Mouse (Mus musculus) MEL (cell line): ENCODE results near the gene Ect2l. TPM values are rescaled to one million over a fixed set of nuclear protein-coding genes. Genes with fewer than 3 reads are reported as not detected.

Experiments
- DNase-seq: peaks from one replicate; pipeline ENCODE4 v3.0.0; 2011; ENCODE audit warnings: low read depth, low spot score
- H3K27ac ChIP-seq: 2 replicates; pipeline ENCODE4 v1.5.1; 2012; ENCODE audit warnings: low read depth, mild to moderate bottlenecking, control low read depth, low read length, moderate library complexity; ENCODE audit not compliant: control insufficient read depth
- H3K27me3 ChIP-seq, 2 experiments: fragments of 150-350 bp in 1 of 2; sonication (generic) in 1 of 2; 2 replicates each; pipeline ENCODE4 v1.6.1; 2012; ENCODE audit warnings: low read length in 2 of 2, mild to moderate bottlenecking in 2 of 2, improper control_type of control experiment in 1 of 2, moderate library complexity in 1 of 2; ENCODE audit not compliant: insufficient read depth in 2 of 2, control insufficient read depth in 1 of 2
- H3K36me3 ChIP-seq, 2 experiments: 2 replicates each; pipeline ENCODE4 v1.6.1; 2012 to 2014; ENCODE audit warnings: low read length in 2 of 2, improper control_type of control experiment in 1 of 2, inconsistent platforms in 1 of 2, mild to moderate bottlenecking in 1 of 2; ENCODE audit not compliant: insufficient read depth in 2 of 2, control insufficient read depth in 1 of 2
- H3K4me1 ChIP-seq, 2 experiments: fragments of 150-350 bp in 1 of 2; sonication (generic) in 1 of 2; 2 replicates each; pipeline ENCODE4 v1.6.1; 2012; ENCODE audit warnings: low read length in 2 of 2, improper control_type of control experiment in 1 of 2, mild to moderate bottlenecking in 1 of 2; ENCODE audit not compliant: insufficient read depth in 2 of 2, control insufficient read depth in 1 of 2
- H3K4me3 ChIP-seq, 2 experiments: fragments of 150-350 bp in 1 of 2; sonication (generic) in 1 of 2; 2 replicates each; pipeline ENCODE4 v1.5.1; 2012; ENCODE audit warnings: low read depth in 2 of 2, low read length in 2 of 2, mild to moderate bottlenecking in 2 of 2, moderate library complexity in 2 of 2, control low read depth in 1 of 2, improper control_type of control experiment in 1 of 2; ENCODE audit not compliant: control insufficient read depth in 1 of 2, insufficient read depth in 1 of 2
- H3K79me2 ChIP-seq: 2 replicates; pipeline ENCODE4 v1.6.1; 2012; ENCODE audit warnings: mild to moderate bottlenecking, low read length, moderate library complexity; ENCODE audit not compliant: control insufficient read depth, poor library complexity, insufficient read depth
- H3K9ac ChIP-seq: 2 replicates; pipeline ENCODE4 v1.6.1; 2012; ENCODE audit warnings: low read depth, mild to moderate bottlenecking, control low read depth, low read length, moderate library complexity; ENCODE audit not compliant: control insufficient read depth, poor library complexity, severe bottlenecking
- H3K9me3 ChIP-seq: fragments of 150-350 bp; sonication (generic); replicated peaks from 2 replicates; pipeline ENCODE4 v1.6.1; 2012; ENCODE audit warnings: mild to moderate bottlenecking, low read length, improper control_type of control experiment, moderate library complexity; ENCODE audit not compliant: insufficient read depth
- BHLHE40 ChIP-seq: IDR thresholded peaks from 2 replicates; pipeline ENCODE4 v1.6.1; 2012; ENCODE audit warnings: low read depth, mild to moderate bottlenecking, inconsistent platforms, low read length, improper control_type of control experiment, borderline replicate concordance
- CHD1 ChIP-seq: IDR thresholded peaks from 2 replicates; pipeline ENCODE4 v1.6.1; 2012; ENCODE audit warnings: low read depth, mild to moderate bottlenecking, inconsistent platforms, low read length, improper control_type of control experiment
- CHD2 ChIP-seq: IDR thresholded peaks from 2 replicates; pipeline ENCODE4 v1.6.1; 2011; ENCODE audit warnings: low read length, improper control_type of control experiment
- CTCF ChIP-seq, 3 experiments: IDR thresholded peaks in 2 of 3; conservative IDR thresholded peaks in 1 of 3; 2 replicates each; pipeline ENCODE4 v1.5.1; 2011 to 2012; ENCODE audit warnings: low read length in 3 of 3, low read depth in 2 of 3, mild to moderate bottlenecking in 2 of 3, improper control_type of control experiment in 1 of 3, inconsistent platforms in 1 of 3, mixed read lengths in 1 of 3, moderate library complexity in 1 of 3; ENCODE audit not compliant: control insufficient read depth in 1 of 3, insufficient read depth in 1 of 3, poor library complexity in 1 of 3, severe bottlenecking in 1 of 3
- ETS1 ChIP-seq: IDR thresholded peaks from 2 replicates; pipeline ENCODE4 v1.6.1; 2012; ENCODE audit warnings: low read depth, mild to moderate bottlenecking, inconsistent platforms, low read length, improper control_type of control experiment, moderate library complexity
- HCFC1 ChIP-seq: IDR thresholded peaks from 2 replicates; pipeline ENCODE4 v1.6.1; 2012; ENCODE audit warnings: low read depth, mild to moderate bottlenecking, inconsistent platforms, low read length, improper control_type of control experiment, moderate library complexity
- JUND ChIP-seq: IDR thresholded peaks from 2 replicates; pipeline ENCODE4 v1.6.1; 2011; ENCODE audit warnings: low read depth, mild to moderate bottlenecking, improper control_type of control experiment, low read length
- MAX ChIP-seq: IDR thresholded peaks from 2 replicates; pipeline ENCODE4 v1.6.1; 2011; ENCODE audit warnings: low read length, improper control_type of control experiment
- MAZ ChIP-seq: IDR thresholded peaks from 2 replicates; pipeline ENCODE4 v1.6.1; 2012; ENCODE audit warnings: low read depth, mild to moderate bottlenecking, inconsistent platforms, low read length, improper control_type of control experiment
- MEF2A ChIP-seq: IDR thresholded peaks from 2 replicates; pipeline ENCODE4 v1.6.1; 2014; ENCODE audit warnings: low read depth, mild to moderate bottlenecking, inconsistent platforms, low read length, improper control_type of control experiment; ENCODE audit not compliant: poor library complexity, insufficient replicate concordance, severe bottlenecking; ENCODE audit errors: extremely low read depth
- MXI1 ChIP-seq: IDR thresholded peaks from 2 replicates; pipeline ENCODE4 v1.6.1; 2011; ENCODE audit warnings: mild to moderate bottlenecking, low read depth, low read length, improper control_type of control experiment
- MYB ChIP-seq: IDR thresholded peaks from 2 replicates; pipeline ENCODE4 v1.6.1; 2011; ENCODE audit warnings: mild to moderate bottlenecking, low read depth, low read length, improper control_type of control experiment
- MYC ChIP-seq: IDR thresholded peaks from 2 replicates; pipeline ENCODE4 v1.6.1; 2011; ENCODE audit warnings: low read depth, mild to moderate bottlenecking, low read length, improper control_type of control experiment, moderate library complexity
- POLR2A ChIP-seq, 2 experiments: IDR thresholded peaks; 2 replicates each; pipeline ENCODE4 v1.6.1; 2011 to 2012; ENCODE audit warnings: low read length in 2 of 2, mild to moderate bottlenecking in 2 of 2, control low read depth in 1 of 2, improper control_type of control experiment in 1 of 2, low read depth in 1 of 2, moderate library complexity in 1 of 2; ENCODE audit not compliant: control insufficient read depth in 1 of 2, insufficient read depth in 1 of 2, poor library complexity in 1 of 2
- POLR2AphosphoS2 ChIP-seq: IDR thresholded peaks from 2 replicates; pipeline ENCODE4 v1.6.1; 2011; ENCODE audit warnings: low read length, improper control_type of control experiment
- RAD21 ChIP-seq: IDR thresholded peaks from 2 replicates; pipeline ENCODE4 v1.6.1; 2011; ENCODE audit warnings: mild to moderate bottlenecking, low read depth, low read length, improper control_type of control experiment
- RCOR1 ChIP-seq: IDR thresholded peaks from 2 replicates; pipeline ENCODE4 v1.6.1; 2012; ENCODE audit warnings: low read depth, mild to moderate bottlenecking, inconsistent platforms, low read length, improper control_type of control experiment
- SMC3 ChIP-seq: IDR thresholded peaks from 2 replicates; pipeline ENCODE4 v1.6.1; 2011; ENCODE audit warnings: low read depth, low read length, improper control_type of control experiment
- TAL1 ChIP-seq: IDR thresholded peaks from 2 replicates; pipeline ENCODE4 v1.6.1; 2012; ENCODE audit warnings: mild to moderate bottlenecking, inconsistent platforms, low read length, moderate library complexity, mixed read lengths
- UBTF ChIP-seq: IDR thresholded peaks from 2 replicates; pipeline ENCODE4 v1.6.1; 2012; ENCODE audit warnings: low read depth, mild to moderate bottlenecking, inconsistent platforms, low read length, improper control_type of control experiment, moderate library complexity, borderline replicate concordance; ENCODE audit not compliant: insufficient read depth
- USF2 ChIP-seq, 2 experiments: IDR thresholded peaks; 2 replicates each; pipeline ENCODE4 v1.6.1; 2011 to 2012; ENCODE audit warnings: improper control_type of control experiment in 2 of 2, low read length in 2 of 2, borderline replicate concordance in 1 of 2, inconsistent platforms in 1 of 2, low read depth in 1 of 2, mild to moderate bottlenecking in 1 of 2; ENCODE audit not compliant: insufficient read depth in 1 of 2
- ZC3H11A ChIP-seq: IDR thresholded peaks from 2 replicates; pipeline ENCODE4 v1.6.1; 2012; ENCODE audit warnings: low read depth, mild to moderate bottlenecking, inconsistent platforms, low read length, improper control_type of control experiment
- ZKSCAN1 ChIP-seq: IDR thresholded peaks from 2 replicates; pipeline ENCODE4 v1.6.1; 2012; ENCODE audit warnings: low read depth, mild to moderate bottlenecking, inconsistent platforms, low read length, improper control_type of control experiment, moderate library complexity
- ZMIZ1 ChIP-seq: IDR thresholded peaks from 2 replicates; pipeline ENCODE4 v1.6.1; 2012; ENCODE audit warnings: low read depth, mild to moderate bottlenecking, inconsistent platforms, low read length, improper control_type of control experiment, moderate library complexity
- polyA plus RNA-seq, 2 experiments: library from polyadenylated mRNA; stranded (reverse) in 1 of 2; unstranded in 1 of 2; fragments of >175 nt in 1 of 2; fragments of >200 nt in 1 of 2; gene quantifications; 2 replicates each; pipeline versions ENCODE4 v1.2.1 to v1.2.4; 2012; ENCODE audit warnings: low replicate concordance in 2 of 2, low read depth in 1 of 2; ENCODE audit not compliant: insufficient read length in 2 of 2, insufficient read depth in 1 of 2, missing spikeins in 1 of 2
- total RNA-seq: library from RNA; depleted of rRNA; stranded (reverse); fragments of 300-350 nt; gene quantifications from 2 replicates; pipeline ENCODE4 v1.2.3, GENCODE M21; 2012; rRNA removed

Ect2l gene
- total RNA-seq = not detected in 2 replicates
- polyA plus RNA-seq = not detected

GRCm38 (mm10) chr10:18210726-18211125, at the start of gene Ect2l:
Gene Ect2l, minus strand, starts transcription at chr10:18210890.
- no peak within 1 kb of the TSS for H3K9ac ChIP-seq
- H3K79me2 ChIP-seq = no peaks in the 10 kb centered on the region
- H3K4me1 ChIP-seq = no peaks in the 10 kb centered on the region
- no peaks in the 10 kb centered on the region for H3K9me3 ChIP-seq
- H3K4me3 ChIP-seq = peak within 1 kb of the TSS in 1 of 2 experiments; percentile 15; a peak in 1 of 4 replicates
- H3K36me3 ChIP-seq = no peaks in the 10 kb centered on the region
- DNase-seq = peak; percentile 77
- no peak within 1 kb of the TSS for H3K27ac ChIP-seq
- H3K27me3 ChIP-seq = no peaks in the 10 kb centered on the region
- TF ChIP-seq MXI1 (peak; percentile 56; the same call in 1 of the 2 replicates), ZC3H11A (peak; percentile 43), RAD21 (peak; percentile 57), MYC (no peak), CTCF (IDR thresholded peaks at IDR 0.05 in 2 of 3, conservative IDR thresholded peaks at IDR 0.05 in 1 of 3; ENCODE audit: control insufficient read depth in 1 of 3, insufficient read depth in 1 of 3, low read depth in 2 of 3, low read length in 3 of 3, poor library complexity in 1 of 3, severe bottlenecking in 1 of 3) (peak; percentile 81 to 94 (median 83)), POLR2AphosphoS2 (no peak), TAL1 (no peak), SMC3 (peak; percentile 84)
- TF ChIP-seq, all 39 proteins: peak for 5

GRCm38 (mm10) chr10:18251345-18251744, 40.7 kb upstream of the Ect2l start:
- no peaks in the 10 kb centered on the region for H3K79me2 ChIP-seq
- DNase-seq = no peak
- no peak overlapping the region for H3K9ac ChIP-seq
- H3K27me3 ChIP-seq = peaks cover 0 to 4% of the 10 kb centered on the region in 2 experiments; a peak in 2 of 4 replicates
- no peaks in the 10 kb centered on the region for H3K4me1 ChIP-seq
- no peaks in the 10 kb centered on the region for H3K36me3 ChIP-seq
- H3K27ac ChIP-seq = no peak overlapping the region
- H3K4me3 ChIP-seq = no peak overlapping the region
- TF ChIP-seq ZKSCAN1 (no peak), MYB (no peak), MXI1 (no peak)
- TF ChIP-seq, all 39 proteins: peak for 0
- H3K9me3 ChIP-seq = no peaks in the 10 kb centered on the region

GRCm38 (mm10) chr10:18243614-18244013, 32.9 kb upstream of the Ect2l start:
- no peak overlapping the region for H3K9ac ChIP-seq
- H3K36me3 ChIP-seq = no peaks in the 10 kb centered on the region

More at GRCm38 (mm10) chr10:18243614-18244013, 32.9 kb upstream of the Ect2l start:
- H3K27me3 ChIP-seq = peaks cover 0 to 4% of the 10 kb centered on the region in 2 experiments; a peak in 2 of 4 replicates
- H3K4me1 ChIP-seq = no peaks in the 10 kb centered on the region
- no peaks in the 10 kb centered on the region for H3K79me2 ChIP-seq
- TF ChIP-seq UBTF = no peak
- no peak for TF ChIP-seq ETS1
- no peak for TF ChIP-seq USF2 (IDR thresholded peaks at IDR 0.05; ENCODE audit: borderline replicate concordance in 1 of 2, insufficient read depth in 1 of 2, low read depth in 1 of 2, low read length in 2 of 2)
- no peak for TF ChIP-seq JUND
- TF ChIP-seq RCOR1 = no peak
- TF ChIP-seq BHLHE40 = no peak
- no peak for TF ChIP-seq MEF2A
- TF ChIP-seq MYB = no peak
- TF ChIP-seq ZKSCAN1 = no peak
- TF ChIP-seq CHD1 = no peak
- no peak for TF ChIP-seq CHD2
- no peak for TF ChIP-seq HCFC1
- no peak for TF ChIP-seq POLR2A (IDR thresholded peaks at IDR 0.05; ENCODE audit: control insufficient read depth in 1 of 2, insufficient read depth in 1 of 2, low read depth in 1 of 2, low read length in 2 of 2, poor library complexity in 1 of 2)
- TF ChIP-seq RAD21 = no peak; the same call in none of the 2 replicates
- TF ChIP-seq MAX = no peak
- no peak for TF ChIP-seq MAZ
- TF ChIP-seq ZMIZ1 = no peak
- no peak overlapping the region for H3K4me3 ChIP-seq
- no peak for DNase-seq
- no peak overlapping the region for H3K27ac ChIP-seq
- no peaks in the 10 kb centered on the region for H3K9me3 ChIP-seq
